Mouse (Mus musculus) splenic B cell, adult 2 months (primary cell): ENCODE measurements around the gene BC025446.

Source experiments
- DNase-seq: peaks from one replicate; pipeline ENCODE4 v3.0.0-alpha.2; 2011; ENCODE audit warnings: low read depth, low spot score
- H3K27me3 ChIP-seq: 2 replicates; pipeline ENCODE4 v1.6.1; 2012; ENCODE audit warnings: mild to moderate bottlenecking, low read length, moderate library complexity, mixed read lengths; ENCODE audit not compliant: control insufficient read depth, poor library complexity, insufficient read depth, severe bottlenecking
- H3K36me3 ChIP-seq: 2 replicates; pipeline ENCODE4 v1.6.1; 2012; ENCODE audit warnings: mild to moderate bottlenecking, low read length, moderate library complexity, mixed read lengths; ENCODE audit not compliant: control insufficient read depth, poor library complexity, insufficient read depth, severe bottlenecking

Gene BC025446

GRCm38 (mm10) chr15:75268916-75269829 lies 53.0 kb downstream of the BC025446 start:
- H3K27me3 ChIP-seq, result no peaks in the 10 kb centered on the region
- no peak for DNase-seq
- no peaks in the 10 kb centered on the region for H3K36me3 ChIP-seq

- Histone ChIP-seq H3K27me3 (no peaks in the 10 kb centered on the region), H3K36me3 (no peaks in the 10 kb centered on the region)
- no peak for DNase-seq
Observed at GRCm38 (mm10) chr15:75270169-75270568, 54.0 kb downstream of the BC025446 start.

GRCm38 (mm10) chr15:75270691-75271362 lies 54.7 kb downstream of the BC025446 start:
- Histone ChIP-seq H3K36me3 (no peaks in the 10 kb centered on the region), H3K27me3 (no peaks in the 10 kb centered on the region)
- DNase-seq, result no peak

GRCm38 (mm10) chr15:75271426-75271825 lies 55.2 kb downstream of the BC025446 start:
- Histone ChIP-seq H3K36me3 (no peaks in the 10 kb centered on the region), H3K27me3 (no peaks in the 10 kb centered on the region)
- DNase-seq, result no peak

GRCm38 (mm10) chr15:75271891-75272290 lies 55.7 kb downstream of the BC025446 start:
- Histone ChIP-seq H3K36me3 (no peaks in the 10 kb centered on the region), H3K27me3 (no peaks in the 10 kb centered on the region)
- DNase-seq, result no peak
